Comparison of ENCODE assay signal across 7 mouse cellular contexts in the genomic region with DNA sequence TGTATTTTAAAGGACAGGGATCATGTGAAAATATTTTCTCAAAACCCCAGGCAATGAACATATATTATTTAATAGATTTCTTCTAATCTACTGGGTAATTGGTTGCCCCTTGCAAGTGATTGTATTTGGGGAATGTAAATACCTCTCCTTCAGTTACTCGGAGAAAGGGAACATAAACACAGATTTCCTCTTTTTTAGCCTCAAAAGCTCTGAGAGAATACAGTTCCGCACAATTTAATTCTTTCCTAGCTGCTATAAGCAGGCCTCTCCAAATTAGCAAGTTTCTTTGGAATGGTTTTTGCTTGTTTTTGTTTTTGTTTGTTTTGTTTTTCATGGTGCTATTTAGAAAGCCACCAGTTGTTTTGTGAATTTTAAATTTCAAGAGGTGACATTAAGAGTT. TPM values are rescaled to one million over a fixed set of nuclear protein-coding genes. Genes with fewer than 3 reads are reported as not detected.
DNase-seq lines count a peak whose midpoint lies in the region; ATAC-seq lines count a peak whose summit lies in the region.

No protein-coding gene starts in this region.

- no peaks in the 10 kb centered on the region for H3K27me3 ChIP-seq in lung, embryonic 16.5 days (ENCODE audit: control insufficient read depth, insufficient read depth, low read depth, low read length)
- no peaks in the 10 kb centered on the region for H3K27me3 ChIP-seq in forebrain, embryonic 13.5 days
- H3K27me3 ChIP-seq in liver, embryonic 11.5 days (replicated peaks; ENCODE audit: control insufficient read depth, insufficient read depth, low read length) = peaks cover 3% of the 10 kb centered on the region; the same call in 1 of the 2 replicates
- H3K27me3 ChIP-seq in stomach, embryonic 16.5 days (ENCODE audit: control insufficient read depth, insufficient read depth, low read length) = no peaks in the 10 kb centered on the region

- no peaks in the 10 kb centered on the region for H3K9me3 ChIP-seq in lung, embryonic 16.5 days (ENCODE audit: control insufficient read depth, low read length)
- H3K9me3 ChIP-seq in forebrain, embryonic 13.5 days (replicated peaks) = no peaks in the 10 kb centered on the region
- H3K9me3 ChIP-seq in liver, embryonic 11.5 days (ENCODE audit: control insufficient read depth, low read length) = no peaks in the 10 kb centered on the region
- no peaks in the 10 kb centered on the region for H3K9me3 ChIP-seq in stomach, embryonic 16.5 days (replicated peaks; ENCODE audit: control insufficient read depth, low read length)

- no peak for DNase-seq in lung, postnatal 36 days
- no peak for DNase-seq in liver, embryonic 11.5 days (ENCODE audit: low spot score)
- DNase-seq in gastrocnemius, postnatal 14 days = no peak
- no peak for DNase-seq in adrenal gland, adult (ENCODE audit: inconsistent age in 2 of 2, low spot score in 1 of 2)

- peak overlapping the region; percentile 65 for H3K4me2 ChIP-seq in lung, embryonic 16.5 days (ENCODE audit: low read depth, low read length)
- peak overlapping the region; percentile 77 for H3K4me2 ChIP-seq in forebrain, embryonic 13.5 days
- peak overlapping the region; percentile 90 for H3K4me2 ChIP-seq in liver, embryonic 11.5 days
- peak overlapping the region; percentile 76 for H3K4me2 ChIP-seq in stomach, embryonic 16.5 days (ENCODE audit: low read depth, low read length)

- intact Hi-C loops in gastrocnemius, postnatal 14 days (cut with DNase I; ENCODE audit: low total_unique reads) = no loop called here

- H3K9ac ChIP-seq in lung, embryonic 16.5 days (ENCODE audit: low read length) = peak overlapping the region; percentile 84
- H3K9ac ChIP-seq in forebrain, embryonic 13.5 days = peak overlapping the region; percentile 83
- peak overlapping the region; percentile 86 for H3K9ac ChIP-seq in liver, embryonic 11.5 days (ENCODE audit: low read depth, low read length)
- peak overlapping the region; percentile 89 for H3K9ac ChIP-seq in stomach, embryonic 16.5 days (ENCODE audit: low read length)

- WGBS in lung, embryonic 16.5 days = 35% methylated on average over 2 of the region's 2 CpGs
- 25% methylated on average over 2 of the region's 2 CpGs for WGBS in forebrain, embryonic 13.5 days
- WGBS in liver, embryonic 11.5 days = 56% methylated on average over 2 of the region's 2 CpGs
- 50% methylated on average over 2 of the region's 2 CpGs for WGBS in stomach, embryonic 16.5 days

- H3K36me3 ChIP-seq in lung, embryonic 16.5 days (ENCODE audit: control insufficient read depth, insufficient read depth, low read length) = no peaks in the 10 kb centered on the region
- no peaks in the 10 kb centered on the region for H3K36me3 ChIP-seq in forebrain, embryonic 13.5 days (ENCODE audit: poor library complexity, severe bottlenecking)
- no peaks in the 10 kb centered on the region for H3K36me3 ChIP-seq in liver, embryonic 11.5 days (ENCODE audit: control insufficient read depth, insufficient read depth, low read length)
- H3K36me3 ChIP-seq in stomach, embryonic 16.5 days (ENCODE audit: control insufficient read depth, insufficient read depth, low read length) = no peaks in the 10 kb centered on the region

- no peak overlapping the region for H3K27ac ChIP-seq in lung, embryonic 16.5 days (ENCODE audit: low read length)
- no peak overlapping the region for H3K27ac ChIP-seq in forebrain, embryonic 13.5 days
- no peak overlapping the region for H3K27ac ChIP-seq in liver, embryonic 11.5 days (ENCODE audit: low read depth, low read length)
- 0 out of 2 replicates have a peak overlapping the region, but pooled peaks have one; percentile 35 for H3K27ac ChIP-seq in stomach, embryonic 16.5 days (ENCODE audit: low read length)

- H3K4me3 ChIP-seq in lung, embryonic 16.5 days (ENCODE audit: low read length) = peak overlapping the region; percentile 76
- H3K4me3 ChIP-seq in forebrain, embryonic 13.5 days = peak overlapping the region; percentile 77
- peak overlapping the region; percentile 88 for H3K4me3 ChIP-seq in liver, embryonic 11.5 days (ENCODE audit: low read depth, low read length)
- H3K4me3 ChIP-seq in stomach, embryonic 16.5 days (replicated peaks; ENCODE audit: low read length) = peak overlapping the region; percentile 78

- H3K4me1 ChIP-seq in lung, embryonic 16.5 days (replicated peaks; ENCODE audit: control insufficient read depth, insufficient read depth, low read length) = peaks cover 10% of the 10 kb centered on the region; the same call in 1 of the 2 replicates
- peaks cover 24% of the 10 kb centered on the region for H3K4me1 ChIP-seq in forebrain, embryonic 13.5 days
- peaks cover 14% of the 10 kb centered on the region for H3K4me1 ChIP-seq in liver, embryonic 11.5 days (replicated peaks; ENCODE audit: control insufficient read depth, insufficient read depth, low read length)
- no peaks in the 10 kb centered on the region for H3K4me1 ChIP-seq in stomach, embryonic 16.5 days (ENCODE audit: control insufficient read depth, insufficient read depth, low read length)

- ATAC-seq in lung, embryonic 16.5 days (ENCODE audit: low read depth) = no peak
- ATAC-seq in forebrain, embryonic 13.5 days = no peak
- no peak for ATAC-seq in liver, embryonic 11.5 days (replicated peaks; ENCODE audit: low FRiP score)
- ATAC-seq in stomach, embryonic 16.5 days (ENCODE audit: insufficient read depth, low FRiP score) = no peak

RNA-seq across cellular contexts. Expression of gene Plcl2, which starts 1.1 kb away (rescaled TPM):
- polyA plus RNA-seq in lung, embryonic 16.5 days (2015; fragmentation: Nextera tagmentation; extraction: Ambion mirVana) = 2.4 and 2.7 TPM in 2 replicates
- polyA plus RNA-seq in forebrain, embryonic 13.5 days (2015; fragmentation: Nextera tagmentation; extraction: Ambion mirVana) = 5.7 and 7.3 TPM in 2 replicates
- polyA plus RNA-seq in liver, embryonic 11.5 days (2014; fragmentation: Nextera tagmentation; extraction: Ambion mirVana) = 3.2 and 3.4 TPM in 2 replicates
- polyA plus RNA-seq in stomach, embryonic 16.5 days (2015; fragmentation: Nextera tagmentation; extraction: Ambion mirVana) = 2.3 and 2.7 TPM in 2 replicates
- 10 to 100 TPM; 27.0 to 29.8 TPM for total RNA-seq in gastrocnemius, postnatal 14 days (2021)
